Mouse (Mus musculus): Measurements from ENCODE around the gene Ptprn2.

Ptprn2 gene

DNA sequence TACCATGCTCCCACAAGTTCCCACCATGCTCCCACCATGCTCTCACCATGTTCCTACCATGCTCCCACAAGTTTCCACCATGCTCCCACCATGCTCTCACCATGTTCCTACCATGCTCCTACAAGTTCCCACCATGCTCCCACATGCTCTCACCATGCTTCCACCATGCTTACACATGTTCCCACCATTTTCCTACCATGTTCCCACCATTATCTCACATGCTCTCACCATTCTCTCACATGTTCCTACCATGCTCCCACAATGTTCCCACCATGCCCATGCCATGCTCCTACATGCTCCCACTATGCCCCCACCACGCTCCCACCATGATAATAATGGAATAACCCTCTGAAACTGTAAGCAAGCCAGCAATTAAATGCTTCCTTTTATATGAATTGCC is 495.8 kb downstream of the Ptprn2 start:
- H3K27me3 ChIP-seq (ENCODE audit: control insufficient read depth, insufficient read depth, low read length, poor library complexity, severe bottlenecking) = no peaks in the 10 kb centered on the region
- H3K36me3 ChIP-seq (ENCODE audit: control insufficient read depth, insufficient read depth, low read length, poor library complexity, severe bottlenecking) = no peaks in the 10 kb centered on the region
- no peak for DNase-seq (ENCODE audit: low read depth, low spot score)

DNA sequence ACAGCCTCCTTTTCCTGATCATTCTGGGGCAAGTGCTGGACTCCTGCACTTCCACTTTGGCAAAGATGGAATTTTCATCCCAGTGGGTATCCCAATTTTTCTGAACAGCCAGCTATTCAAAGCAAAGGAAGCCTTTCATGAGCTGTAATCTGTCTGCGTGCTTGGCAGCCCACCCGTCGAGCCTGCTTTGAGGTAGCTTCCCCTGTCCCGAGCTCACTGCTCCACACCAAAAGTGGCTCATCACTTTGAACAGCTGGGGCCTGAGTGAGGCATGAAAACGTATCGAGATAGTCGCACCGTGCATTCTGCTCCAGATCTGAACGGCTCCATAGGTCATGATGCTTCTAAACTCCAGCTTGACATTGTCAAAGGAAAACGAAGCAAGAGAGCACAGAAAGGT is 503.6 kb downstream of the Ptprn2 start:
- no peaks in the 10 kb centered on the region for H3K27me3 ChIP-seq (ENCODE audit: control insufficient read depth, insufficient read depth, low read length, poor library complexity, severe bottlenecking)
- DNase-seq (ENCODE audit: low read depth, low spot score) = no peak
- H3K36me3 ChIP-seq (ENCODE audit: control insufficient read depth, insufficient read depth, low read length, poor library complexity, severe bottlenecking) = no peaks in the 10 kb centered on the region

DNA sequence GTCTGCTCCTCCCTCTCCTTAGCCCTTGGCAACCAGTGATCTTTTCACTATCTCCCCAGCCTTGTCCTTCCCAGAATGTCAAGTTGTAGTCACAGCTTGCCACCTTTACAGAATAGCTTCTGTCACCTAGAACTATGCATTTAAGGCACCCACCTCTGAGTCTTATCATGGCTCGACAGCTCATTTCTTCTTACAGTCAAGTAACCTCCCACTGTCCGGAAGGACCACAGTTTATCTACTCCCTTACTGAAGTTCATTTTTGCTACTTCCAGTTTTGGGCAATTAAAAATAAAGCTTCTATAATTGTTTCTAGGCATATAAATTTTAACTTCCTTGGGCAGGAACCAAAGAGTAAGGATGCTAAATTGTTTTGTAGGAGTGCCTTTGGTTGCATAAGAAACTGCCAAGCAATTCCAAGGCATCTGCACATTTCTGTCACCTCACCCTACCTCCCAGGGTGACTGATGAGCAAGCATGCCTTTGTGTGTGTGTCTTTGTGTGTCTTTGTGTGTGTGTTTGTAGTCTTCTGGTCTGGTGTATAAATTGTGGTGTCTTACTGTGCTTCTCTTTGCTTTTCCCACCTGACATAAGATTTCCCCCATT is 516.1 kb downstream of the Ptprn2 start:
- Histone ChIP-seq H3K27me3 (ENCODE audit: control insufficient read depth, insufficient read depth, low read length, poor library complexity, severe bottlenecking) (no peaks in the 10 kb centered on the region), H3K36me3 (ENCODE audit: control insufficient read depth, insufficient read depth, low read length, poor library complexity, severe bottlenecking) (no peaks in the 10 kb centered on the region)
- no peak for DNase-seq (ENCODE audit: low read depth, low spot score)

DNA sequence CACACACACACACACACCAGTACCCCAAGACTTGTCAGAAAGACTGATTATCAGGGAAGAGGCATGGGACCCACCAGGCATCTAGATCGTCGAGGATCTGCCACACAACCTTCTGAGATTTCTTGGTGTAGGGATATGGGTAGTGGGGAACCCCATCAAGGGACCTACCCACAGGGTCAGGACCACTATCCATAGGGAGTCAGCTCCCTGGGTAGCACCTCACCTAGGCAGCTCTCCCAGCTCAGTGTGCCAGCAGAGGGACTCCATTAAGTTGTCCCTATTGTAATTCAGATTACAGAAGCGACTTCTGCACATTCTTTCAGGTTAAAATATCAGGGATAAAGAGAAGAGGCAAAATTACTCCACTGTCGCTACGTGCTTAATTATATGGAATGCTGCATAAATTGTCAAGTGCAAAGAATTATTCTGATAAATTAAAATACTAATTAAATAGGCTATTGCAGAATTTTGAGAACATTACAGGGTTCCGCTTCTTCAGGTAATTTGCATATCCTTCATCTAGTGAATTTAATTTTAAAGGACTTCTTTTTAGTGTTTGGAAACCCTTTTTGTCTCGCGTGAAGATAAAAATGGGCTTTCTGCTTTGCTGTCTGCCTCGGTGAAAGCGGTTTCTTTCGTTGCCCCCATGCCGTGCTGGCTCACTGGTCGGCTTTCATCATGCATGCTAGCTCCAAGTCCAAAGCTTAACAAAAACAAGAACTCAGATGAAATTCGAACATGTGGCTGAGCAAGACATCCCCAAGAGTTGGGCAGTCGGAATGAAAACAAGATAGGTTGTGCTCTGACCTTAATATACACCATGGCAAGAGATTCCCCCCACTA is 531.5 kb downstream of the Ptprn2 start:
- no peaks in the 10 kb centered on the region for H3K27me3 ChIP-seq (ENCODE audit: control insufficient read depth, insufficient read depth, low read length, poor library complexity, severe bottlenecking)
- no peak for DNase-seq (ENCODE audit: low read depth, low spot score)
- no peaks in the 10 kb centered on the region for H3K36me3 ChIP-seq (ENCODE audit: control insufficient read depth, insufficient read depth, low read length, poor library complexity, severe bottlenecking)

DNA sequence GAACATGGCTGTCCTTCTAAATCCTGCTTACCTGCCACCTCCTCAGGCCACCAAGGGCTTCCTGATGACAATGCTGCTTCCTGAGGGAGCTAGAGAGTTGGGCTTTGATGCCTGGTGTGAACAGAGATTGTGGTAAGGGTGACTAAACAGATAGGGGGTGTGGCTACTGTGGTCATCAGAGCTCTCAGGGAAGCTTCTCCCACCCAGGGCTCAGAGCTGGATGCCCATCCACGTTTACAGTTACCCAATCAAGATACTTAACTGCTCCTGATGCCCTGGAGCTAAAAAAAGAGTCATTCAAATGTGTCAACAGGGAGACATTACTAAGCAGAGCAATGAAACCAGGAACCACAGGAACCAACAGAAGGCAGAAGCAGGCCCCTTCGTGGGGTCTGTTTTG is 532.4 kb downstream of the Ptprn2 start:
- H3K27me3 ChIP-seq (ENCODE audit: control insufficient read depth, insufficient read depth, low read length, poor library complexity, severe bottlenecking) = no peaks in the 10 kb centered on the region
- DNase-seq (ENCODE audit: low read depth, low spot score) = no peak
- H3K36me3 ChIP-seq (ENCODE audit: control insufficient read depth, insufficient read depth, low read length, poor library complexity, severe bottlenecking) = no peaks in the 10 kb centered on the region

DNA sequence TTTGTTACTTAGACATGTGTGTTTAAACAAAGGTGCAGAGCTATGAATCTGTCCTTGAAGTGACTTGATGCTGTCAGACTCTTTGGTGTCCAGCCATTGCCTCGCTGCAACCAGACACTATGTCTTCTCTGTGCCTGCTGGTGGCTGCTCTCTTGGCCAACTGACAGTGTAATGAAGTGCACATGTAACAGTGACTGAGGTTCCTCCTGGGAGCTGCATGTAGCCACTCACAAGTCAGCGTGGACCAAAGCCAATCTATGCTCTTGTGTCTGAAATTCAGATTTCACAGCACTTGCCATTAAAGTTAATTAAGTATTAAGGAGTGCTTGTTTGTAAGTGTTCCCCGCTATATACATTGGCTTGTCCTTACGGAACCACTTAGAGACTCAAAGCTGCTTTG is 537.7 kb downstream of the Ptprn2 start:
- H3K27me3 ChIP-seq (ENCODE audit: control insufficient read depth, insufficient read depth, low read length, poor library complexity, severe bottlenecking) = no peaks in the 10 kb centered on the region

GRCm38 (mm10) chr12:117024916-117025315 is 539.4 kb downstream of the Ptprn2 start:
- Histone ChIP-seq H3K27me3 (ENCODE audit: control insufficient read depth, insufficient read depth, low read length, poor library complexity, severe bottlenecking) (no peaks in the 10 kb centered on the region; the same call in 1 of the 2 replicates), H3K36me3 (ENCODE audit: control insufficient read depth, insufficient read depth, low read length, poor library complexity, severe bottlenecking) (no peaks in the 10 kb centered on the region)
- no peak for DNase-seq (ENCODE audit: low read depth, low spot score)

More for the DNA sequence above, 537.7 kb downstream of the Ptprn2 start:
- no peak for DNase-seq (ENCODE audit: low read depth, low spot score)
- no peaks in the 10 kb centered on the region for H3K36me3 ChIP-seq (ENCODE audit: control insufficient read depth, insufficient read depth, low read length, poor library complexity, severe bottlenecking)

DNA sequence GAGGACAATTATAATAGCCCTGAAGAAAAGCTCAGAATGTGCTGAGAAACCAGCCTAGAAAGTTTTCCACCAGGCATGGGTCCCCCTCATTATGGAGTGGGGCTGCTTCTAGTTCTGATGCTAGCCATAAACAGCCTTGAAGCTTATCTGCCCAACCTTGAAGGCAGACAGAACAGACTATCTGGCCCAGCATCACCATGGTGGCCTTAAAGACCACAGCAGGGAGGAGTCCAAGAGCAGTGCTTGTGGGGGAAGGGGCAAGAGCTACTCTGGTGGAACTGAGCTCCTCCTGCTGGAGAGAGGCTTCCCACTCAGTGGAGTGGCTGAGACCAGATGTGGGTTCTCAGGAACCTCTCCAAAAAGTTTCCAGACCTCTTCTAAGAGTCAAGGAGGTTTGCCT is 540.2 kb downstream of the Ptprn2 start:
- no peak for DNase-seq (ENCODE audit: low read depth, low spot score)
- no peaks in the 10 kb centered on the region; the same call in 1 of the 2 replicates for H3K27me3 ChIP-seq (ENCODE audit: control insufficient read depth, insufficient read depth, low read length, poor library complexity, severe bottlenecking)
- no peaks in the 10 kb centered on the region for H3K36me3 ChIP-seq (ENCODE audit: control insufficient read depth, insufficient read depth, low read length, poor library complexity, severe bottlenecking)

GRCm38 (mm10) chr12:117027351-117027750 is 541.8 kb downstream of the Ptprn2 start:
- no peak for DNase-seq (ENCODE audit: low read depth, low spot score)
- no peaks in the 10 kb centered on the region for H3K36me3 ChIP-seq (ENCODE audit: control insufficient read depth, insufficient read depth, low read length, poor library complexity, severe bottlenecking)
- no peaks in the 10 kb centered on the region; the same call in 1 of the 2 replicates for H3K27me3 ChIP-seq (ENCODE audit: control insufficient read depth, insufficient read depth, low read length, poor library complexity, severe bottlenecking)

DNA sequence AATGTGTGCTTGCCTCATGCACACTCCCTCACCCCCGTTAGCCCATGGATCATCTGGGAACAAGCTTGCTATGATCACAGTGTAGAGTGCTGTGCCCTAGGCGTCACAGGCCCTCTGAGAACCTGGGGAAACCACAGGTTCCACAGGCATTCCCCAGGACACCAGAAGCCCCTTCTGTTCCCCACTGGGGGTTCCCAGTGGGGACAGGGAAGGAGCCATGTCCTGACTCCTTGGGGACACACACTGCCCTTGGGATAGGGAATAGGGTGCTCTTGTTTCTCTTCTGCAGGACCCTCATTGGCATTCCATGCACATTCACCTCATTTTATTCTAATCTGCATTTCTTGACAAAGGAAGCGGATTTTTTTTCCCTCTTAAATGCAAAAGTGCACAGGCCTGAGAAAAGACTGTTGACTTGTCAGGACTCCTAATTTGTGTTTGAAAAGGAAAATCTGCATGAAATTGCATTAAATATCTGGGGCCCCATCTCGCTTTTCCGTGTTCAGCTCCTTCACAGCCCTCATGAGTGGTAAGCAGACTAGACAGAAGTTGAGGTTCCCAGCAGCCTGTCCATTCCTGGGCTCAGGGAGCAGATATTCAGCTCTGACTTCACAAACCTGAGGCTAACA is 542.9 kb downstream of the Ptprn2 start:
- H3K27me3 ChIP-seq (ENCODE audit: control insufficient read depth, insufficient read depth, low read length, poor library complexity, severe bottlenecking) = no peaks in the 10 kb centered on the region; the same call in 1 of the 2 replicates
- H3K36me3 ChIP-seq (ENCODE audit: control insufficient read depth, insufficient read depth, low read length, poor library complexity, severe bottlenecking) = no peaks in the 10 kb centered on the region
- DNase-seq (ENCODE audit: low read depth, low spot score) = no peak

DNA sequence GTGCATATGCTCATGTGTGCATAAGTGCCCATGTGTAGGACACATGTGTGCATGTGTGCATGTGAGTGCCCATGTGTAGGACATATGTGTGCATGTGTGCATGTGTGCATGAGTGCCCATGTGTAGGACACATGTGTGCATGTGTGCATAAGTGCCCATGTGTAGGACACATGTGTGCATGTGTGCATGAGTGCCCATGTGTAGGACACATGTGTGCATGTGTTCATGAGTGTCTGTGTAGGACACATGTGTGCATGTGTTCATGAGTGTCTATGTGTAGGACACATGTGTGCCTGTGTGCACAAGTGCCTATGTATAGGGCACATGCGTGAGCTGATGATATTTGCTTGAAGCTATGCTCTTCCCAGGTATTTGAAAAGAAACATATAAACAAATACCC is 547.7 kb downstream of the Ptprn2 start:
- Histone ChIP-seq H3K36me3 (ENCODE audit: control insufficient read depth, insufficient read depth, low read length, poor library complexity, severe bottlenecking) (no peaks in the 10 kb centered on the region), H3K27me3 (ENCODE audit: control insufficient read depth, insufficient read depth, low read length, poor library complexity, severe bottlenecking) (no peaks in the 10 kb centered on the region; the same call in 1 of the 2 replicates)
- DNase-seq (ENCODE audit: low read depth, low spot score) = no peak

GRCm38 (mm10) chr12:117034506-117034905 is 549.0 kb downstream of the Ptprn2 start:
- no peaks in the 10 kb centered on the region; the same call in 1 of the 2 replicates for H3K27me3 ChIP-seq (ENCODE audit: control insufficient read depth, insufficient read depth, low read length, poor library complexity, severe bottlenecking)
- DNase-seq (ENCODE audit: low read depth, low spot score) = no peak
- no peaks in the 10 kb centered on the region for H3K36me3 ChIP-seq (ENCODE audit: control insufficient read depth, insufficient read depth, low read length, poor library complexity, severe bottlenecking)

DNA sequence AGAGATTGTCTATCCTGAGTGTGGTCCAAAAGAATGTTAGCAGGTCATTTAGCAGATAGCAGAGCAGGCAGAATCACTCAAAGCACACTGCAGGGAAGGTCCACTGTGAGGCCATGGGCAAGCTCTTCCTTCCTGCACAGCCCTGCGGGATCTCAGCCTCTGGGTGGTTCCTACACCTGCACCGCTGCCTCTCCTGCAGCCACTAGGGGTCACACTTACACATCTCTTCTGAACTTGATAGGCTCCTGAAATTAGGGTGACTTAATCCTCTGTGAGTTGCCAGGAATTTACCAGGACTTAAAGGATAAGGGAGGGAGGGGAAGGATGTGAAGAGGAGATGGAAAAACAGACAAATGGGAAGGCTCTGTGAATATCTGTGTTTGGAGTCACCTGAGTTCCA is 549.7 kb downstream of the Ptprn2 start:
- peak; percentile 26 for DNase-seq (ENCODE audit: low read depth, low spot score)
- H3K27me3 ChIP-seq (ENCODE audit: control insufficient read depth, insufficient read depth, low read length, poor library complexity, severe bottlenecking) = no peaks in the 10 kb centered on the region
- H3K36me3 ChIP-seq (ENCODE audit: control insufficient read depth, insufficient read depth, low read length, poor library complexity, severe bottlenecking) = no peaks in the 10 kb centered on the region

DNA sequence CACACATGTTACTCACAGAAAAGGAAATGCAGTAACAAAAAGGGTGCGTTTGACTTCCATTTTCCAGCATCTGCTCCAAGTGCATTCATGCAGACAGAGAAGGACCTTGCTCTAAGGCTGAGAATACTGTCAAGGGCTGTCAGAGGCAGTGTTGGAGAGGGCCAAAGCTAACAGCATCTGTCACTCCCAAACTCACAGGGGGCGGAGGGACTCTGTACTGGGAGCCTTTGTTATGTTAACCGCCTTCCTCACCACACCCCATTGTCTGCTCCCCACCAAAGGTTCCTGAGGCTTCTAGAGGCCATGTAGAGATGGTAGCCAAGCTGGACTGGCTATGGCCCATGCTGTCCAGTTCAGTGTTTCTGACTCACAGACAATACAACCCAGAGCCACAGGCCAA is 553.9 kb downstream of the Ptprn2 start:
- Histone ChIP-seq H3K36me3 (ENCODE audit: control insufficient read depth, insufficient read depth, low read length, poor library complexity, severe bottlenecking) (no peaks in the 10 kb centered on the region), H3K27me3 (ENCODE audit: control insufficient read depth, insufficient read depth, low read length, poor library complexity, severe bottlenecking) (no peaks in the 10 kb centered on the region)
- DNase-seq (ENCODE audit: low read depth, low spot score) = no peak

DNA sequence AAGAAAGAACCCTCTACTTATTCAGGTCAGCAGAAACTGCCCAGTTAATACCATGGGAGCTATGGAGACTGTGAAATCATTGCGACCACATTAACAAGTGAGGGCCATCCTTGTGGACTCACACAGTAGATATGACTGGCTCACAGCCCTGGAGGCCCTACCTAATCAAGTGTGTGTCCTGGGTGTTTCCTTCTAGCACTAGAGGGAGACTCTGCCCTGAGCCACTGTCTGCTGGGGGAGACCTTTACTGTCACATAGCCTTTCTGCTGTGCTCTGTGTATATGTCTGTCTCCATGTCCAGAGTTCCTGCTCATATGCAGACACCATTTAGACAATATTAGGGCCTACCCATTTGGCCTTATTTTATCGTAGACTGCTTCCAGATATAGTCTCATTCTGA is 555.9 kb downstream of the Ptprn2 start:
- Histone ChIP-seq H3K27me3 (ENCODE audit: control insufficient read depth, insufficient read depth, low read length, poor library complexity, severe bottlenecking) (no peaks in the 10 kb centered on the region), H3K36me3 (ENCODE audit: control insufficient read depth, insufficient read depth, low read length, poor library complexity, severe bottlenecking) (no peaks in the 10 kb centered on the region)
- DNase-seq (ENCODE audit: low read depth, low spot score) = no peak

All from splenic B cell, adult 2 months (primary cell).